Mouse (Mus musculus) urinary bladder, postnatal 25 days (tissue): ENCODE measurements around the gene Nos1ap.

Source experiments
- DNase-seq: peaks from one replicate; pipeline ENCODE4 v3.0.0; 2022; ENCODE audit warnings: low spot score

The Nos1ap gene

GRCm38 (mm10) chr1:170292239-170292951, 297.3 kb downstream of the Nos1ap start:
- DNase-seq, result peak; percentile 9

DNA sequence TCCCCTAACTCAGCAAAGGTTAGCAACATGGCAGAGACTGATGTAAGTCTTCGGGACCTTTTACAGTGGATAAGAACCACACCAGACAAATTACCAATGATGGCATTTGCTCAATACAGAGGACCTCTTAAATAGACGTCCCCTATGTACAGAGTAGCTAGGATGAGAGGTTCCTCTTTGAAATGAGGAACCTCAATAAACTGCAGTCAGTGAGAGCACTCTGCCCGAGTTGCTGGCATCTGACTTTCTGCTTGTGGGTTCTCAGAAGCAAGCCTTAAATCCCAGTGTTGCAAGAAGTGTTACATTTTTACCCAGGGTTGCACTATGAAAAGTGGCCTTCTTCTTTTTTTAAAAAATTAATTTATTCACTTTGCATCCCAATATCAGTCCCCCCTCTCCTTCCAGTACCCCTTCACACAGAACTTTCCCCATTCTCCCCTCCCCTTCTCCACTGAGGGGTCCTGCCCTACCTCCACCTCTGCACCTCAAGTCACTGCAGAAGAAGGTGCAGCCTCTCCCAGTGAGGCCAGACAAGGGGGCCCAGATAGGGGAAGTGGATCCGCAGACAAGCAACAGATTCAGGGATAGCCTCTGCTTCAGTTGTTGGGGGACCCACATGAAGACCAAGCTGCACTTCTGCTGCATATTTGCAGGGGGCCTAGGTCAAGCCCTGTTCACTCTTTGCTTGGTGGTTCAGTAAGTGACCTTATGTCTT, 307.1 kb downstream of the Nos1ap start:
- DNase-seq, result no peak

- DNase-seq, result no peak
Observed at GRCm38 (mm10) chr1:170277016-170277415, 312.6 kb downstream of the Nos1ap start, which contains the start of gene Sh2d1b1. TSS of gene Sh2d1b1 (plus strand) at chr1:170277320.

DNA sequence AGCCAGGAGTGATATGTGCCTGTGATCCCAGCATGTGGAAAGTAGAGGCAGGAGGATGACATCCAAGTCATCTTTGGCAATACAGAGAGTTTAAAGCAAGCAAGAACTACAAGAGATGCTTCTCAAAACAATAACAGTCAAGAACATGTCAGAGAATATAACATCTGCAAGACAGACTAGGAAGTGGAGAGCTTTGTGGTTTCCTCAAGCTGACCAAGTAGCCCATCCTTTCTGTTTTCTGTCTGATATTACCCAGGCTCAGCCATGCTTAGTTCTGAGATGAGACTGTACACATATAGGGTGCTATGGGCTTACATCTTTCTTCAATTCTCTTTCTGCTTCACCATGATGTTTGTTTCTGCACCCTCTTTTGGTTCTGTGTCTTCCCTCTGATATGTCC, 316.4 kb downstream of the Nos1ap start:
- DNase-seq, result no peak

DNA sequence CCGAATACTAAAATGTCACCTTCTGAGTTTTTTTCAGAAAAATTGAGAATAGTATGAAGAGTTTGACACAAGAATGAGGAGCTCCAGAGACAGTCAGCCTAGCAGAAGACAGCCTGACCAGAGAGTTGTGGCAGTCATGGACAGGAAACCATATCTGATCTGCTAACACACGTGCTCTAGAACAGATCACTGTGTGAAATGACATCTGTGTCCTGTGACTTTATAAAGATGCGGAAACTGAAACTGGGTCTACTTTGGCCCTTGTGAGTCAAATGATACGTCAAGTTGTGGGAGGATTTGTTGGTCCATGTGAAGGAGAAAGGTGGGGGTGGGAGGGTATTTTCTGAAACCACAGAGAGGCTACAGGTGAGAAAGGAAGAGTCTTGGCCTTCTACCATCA, 319.0 kb downstream of the Nos1ap start:
- DNase-seq, result no peak

DNA sequence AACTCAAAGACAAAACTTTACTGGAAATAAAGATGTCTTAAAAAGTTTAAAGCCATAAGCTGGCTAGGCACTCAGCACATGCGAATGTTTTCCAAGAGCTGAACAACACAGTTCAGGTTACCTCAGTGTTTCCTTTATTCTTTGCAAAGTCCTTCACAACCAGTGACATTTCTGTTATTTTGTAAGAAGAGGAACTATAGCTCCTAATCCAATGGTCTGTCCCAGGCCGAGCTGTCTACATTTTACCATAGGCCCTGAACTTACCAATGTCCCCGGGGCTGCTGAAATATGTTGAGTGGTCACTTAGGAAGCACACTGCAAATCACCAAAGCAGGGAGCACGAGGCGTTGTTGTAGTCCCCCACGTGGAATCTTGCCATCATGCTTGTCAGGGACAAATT, 319.4 kb downstream of the Nos1ap start:
- DNase-seq, result no peak

- DNase-seq, result peak; percentile 71
Observed at GRCm38 (mm10) chr1:170255560-170255910, 334.1 kb downstream of the Nos1ap start.

DNA sequence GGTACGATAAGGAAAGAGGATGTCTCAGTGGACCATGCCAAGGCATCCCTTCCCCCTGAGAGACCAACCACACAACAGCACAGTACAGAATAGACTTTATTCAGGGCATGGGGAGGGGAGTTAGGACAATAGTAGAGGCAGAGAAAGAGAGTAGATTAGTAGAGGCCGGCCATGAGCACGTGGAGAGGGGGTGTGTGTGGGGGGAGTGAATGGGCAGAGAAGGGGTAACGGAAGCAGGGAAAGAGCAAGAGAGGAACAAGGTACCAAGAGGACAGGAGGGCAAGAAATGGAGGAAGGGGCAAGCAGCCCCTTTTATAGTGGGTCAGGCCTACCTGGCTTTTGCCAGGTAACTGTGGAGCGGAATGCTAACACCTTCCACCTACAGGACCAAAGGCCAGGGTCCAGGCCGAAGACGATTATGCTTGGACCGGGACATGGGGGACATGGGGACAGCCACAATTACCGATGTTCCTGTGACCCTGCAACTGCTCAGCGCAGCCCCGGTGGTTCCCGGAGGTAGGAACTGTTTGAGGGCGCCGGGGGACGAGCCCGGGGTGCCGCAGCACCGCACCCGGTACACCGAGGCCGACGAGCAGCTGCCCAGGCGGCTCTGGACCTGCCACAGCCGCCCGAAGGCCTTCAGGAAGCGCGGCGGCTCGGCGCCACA, 334.6 kb downstream of the Nos1ap start:
- no peak for DNase-seq
